Mouse (Mus musculus) testis, adult 2 months (tissue): ENCODE results near the gene Fbn1. TPM values are rescaled to one million over a fixed set of nuclear protein-coding genes. Genes with fewer than 3 reads are reported as not detected.

Source experiments
- H3K27ac ChIP-seq: fragments of 200-500 bp; 2 replicates; pipeline ENCODE4 v1.5.1; 2012; ENCODE audit warnings: low read depth, low read length; ENCODE audit not compliant: control insufficient read depth, insufficient read depth
- H3K27me3 ChIP-seq: fragments of 200-500 bp; 2 replicates; pipeline ENCODE4 v1.6.1; 2012; ENCODE audit warnings: mild to moderate bottlenecking, low read length, moderate library complexity; ENCODE audit not compliant: control insufficient read depth, insufficient read depth
- H3K36me3 ChIP-seq: fragments of 200-500 bp; 2 replicates; pipeline ENCODE4 v1.6.1; 2012; ENCODE audit warnings: mild to moderate bottlenecking, low read length; ENCODE audit not compliant: control insufficient read depth, insufficient read depth
- H3K4me1 ChIP-seq: fragments of 200-500 bp; 2 replicates; pipeline ENCODE4 v1.6.1; 2012; ENCODE audit warnings: low read length; ENCODE audit not compliant: control insufficient read depth, insufficient read depth
- H3K4me3 ChIP-seq: fragments of 200-500 bp; 2 replicates; pipeline ENCODE4 v1.5.1; 2012; ENCODE audit warnings: low read depth, mild to moderate bottlenecking, low read length, moderate library complexity, mixed read lengths; ENCODE audit not compliant: control insufficient read depth
- CTCF ChIP-seq: fragments of 200-500 bp; IDR thresholded peaks from 2 replicates; pipeline ENCODE4 v1.5.1; 2012; ENCODE audit warnings: low read depth, mild to moderate bottlenecking, inconsistent platforms, low read length, moderate library complexity; ENCODE audit not compliant: control insufficient read depth, insufficient read depth, insufficient replicate concordance
- POLR2A ChIP-seq: fragments of 200-500 bp; IDR thresholded peaks from 2 replicates; pipeline ENCODE4 v1.6.1; 2012; ENCODE audit warnings: low read depth, mild to moderate bottlenecking, inconsistent platforms, low read length, moderate library complexity; ENCODE audit not compliant: control insufficient read depth
- polyA plus RNA-seq: library from polyadenylated mRNA; depleted of rRNA; stranded (reverse); fragments of >200 nt; gene quantifications from 2 replicates; pipeline ENCODE4 v1.2.3, GENCODE M21; 2012

Gene Fbn1
- polyA plus RNA-seq, 1 experiment, result 1.1 TPM

- no peak overlapping the region for H3K27ac ChIP-seq
- no peaks in the 10 kb centered on the region for H3K4me1 ChIP-seq
- no peak overlapping the region for H3K4me3 ChIP-seq
- TF ChIP-seq CTCF (no peak), POLR2A (no peak)
- H3K27me3 ChIP-seq, result no peaks in the 10 kb centered on the region
- no peaks in the 10 kb centered on the region for H3K36me3 ChIP-seq
Observed at GRCm38 (mm10) chr2:125498216-125498615, 9.6 kb downstream of the Fbn1 start.

DNA sequence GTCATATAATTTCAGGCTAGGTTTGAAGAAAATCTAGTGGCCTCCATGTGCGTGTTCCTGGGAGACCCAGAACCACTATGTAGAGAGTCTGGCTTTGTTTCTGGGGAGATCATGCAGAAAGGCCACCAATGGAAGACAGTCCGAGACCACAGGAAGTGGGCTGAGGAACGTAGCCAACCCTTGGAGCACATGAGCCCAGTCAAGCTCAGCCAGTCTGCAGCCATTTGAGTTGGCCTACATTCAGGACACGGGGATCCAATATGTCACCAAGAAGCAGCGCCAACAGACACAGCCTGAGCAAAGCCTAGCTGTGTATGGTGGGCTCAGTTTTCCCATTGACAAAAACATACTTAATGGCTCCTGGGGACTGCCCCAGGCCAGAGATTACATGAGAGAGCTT is 11.1 kb downstream of the Fbn1 start:
- Histone ChIP-seq H3K36me3 (no peaks in the 10 kb centered on the region), H3K27ac (no peak overlapping the region), H3K27me3 (no peaks in the 10 kb centered on the region), H3K4me1 (no peaks in the 10 kb centered on the region), H3K4me3 (no peak overlapping the region)
- no peak for TF ChIP-seq CTCF
- no peak for TF ChIP-seq POLR2A

DNA sequence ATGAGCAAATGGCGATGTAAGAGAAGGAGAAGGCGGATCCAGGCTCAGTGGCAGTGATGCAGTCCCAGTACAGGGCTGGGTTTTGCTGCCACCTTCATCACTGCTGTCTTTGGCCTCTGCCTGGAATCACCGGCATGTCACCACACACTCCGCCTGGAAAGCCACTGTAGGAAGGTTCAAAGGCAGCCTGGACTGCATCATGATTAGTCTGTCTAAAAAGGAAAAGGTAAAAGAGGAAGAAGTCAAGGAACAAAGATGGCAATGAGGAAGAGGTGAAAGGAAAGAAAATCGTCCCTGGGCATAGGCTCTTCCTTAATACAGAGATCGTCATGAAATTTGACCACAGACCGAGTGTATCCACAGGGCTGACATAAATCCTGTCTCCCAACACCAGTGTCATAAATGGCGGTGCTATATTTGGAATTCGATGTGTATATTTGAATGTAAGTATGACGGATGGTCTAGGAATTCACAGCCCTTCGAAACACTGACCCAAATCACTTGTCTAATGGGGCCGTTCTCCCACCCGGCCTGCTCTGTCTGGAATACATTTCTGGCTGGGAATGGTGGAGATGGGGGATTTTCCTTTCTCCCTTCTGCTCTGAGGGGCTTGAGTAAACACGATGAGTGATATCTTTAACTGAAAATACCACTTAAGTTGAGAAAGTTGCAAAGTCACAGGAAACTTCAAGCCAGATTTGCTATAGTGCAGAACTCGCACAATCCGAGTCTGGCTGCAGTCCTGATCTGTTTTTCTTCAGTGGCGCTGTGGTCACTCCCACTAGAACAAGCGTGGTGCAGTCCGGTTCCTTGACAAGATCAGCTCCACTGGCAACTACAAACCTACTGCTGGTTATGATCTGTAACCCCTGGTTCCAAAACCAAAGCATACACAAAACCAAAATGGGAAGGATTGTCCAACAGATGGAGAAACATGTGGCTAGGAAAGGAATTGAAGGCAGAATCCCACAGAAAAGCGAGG is 12.7 kb downstream of the Fbn1 start:
- no peaks in the 10 kb centered on the region for H3K27me3 ChIP-seq
- H3K4me3 ChIP-seq, result no peak overlapping the region
- H3K4me1 ChIP-seq, result no peaks in the 10 kb centered on the region
- H3K27ac ChIP-seq, result no peak overlapping the region
- H3K36me3 ChIP-seq, result no peaks in the 10 kb centered on the region
- TF ChIP-seq POLR2A (no peak), CTCF (no peak)

DNA sequence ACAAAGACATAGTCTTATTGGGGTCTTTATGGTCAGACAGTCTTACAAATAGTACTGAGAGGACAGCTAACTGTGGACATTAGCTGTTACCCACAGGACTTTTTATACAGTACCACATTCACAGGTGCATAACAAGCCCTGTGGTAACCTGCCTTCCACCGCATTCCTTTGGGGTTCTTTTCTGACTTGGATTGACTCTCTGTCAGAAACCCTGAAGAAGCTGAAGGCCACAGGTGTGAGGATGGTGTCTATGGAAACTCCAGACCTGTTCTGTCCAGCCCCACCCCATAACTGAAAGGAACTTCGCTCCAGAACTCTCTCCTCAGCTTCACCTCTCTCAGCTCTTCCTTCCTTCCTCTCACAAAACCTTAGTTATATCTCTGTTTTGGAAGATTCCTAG is 13.5 kb downstream of the Fbn1 start:
- H3K27ac ChIP-seq, result no peak overlapping the region
- TF ChIP-seq POLR2A (no peak), CTCF (no peak)
- H3K36me3 ChIP-seq, result no peaks in the 10 kb centered on the region
- no peak overlapping the region for H3K4me3 ChIP-seq
- no peaks in the 10 kb centered on the region for H3K4me1 ChIP-seq
- H3K27me3 ChIP-seq, result no peaks in the 10 kb centered on the region

- no peak overlapping the region for H3K4me3 ChIP-seq
- TF ChIP-seq CTCF (no peak), POLR2A (no peak)
- H3K36me3 ChIP-seq, result no peaks in the 10 kb centered on the region
- H3K27me3 ChIP-seq, result no peaks in the 10 kb centered on the region
- H3K27ac ChIP-seq, result no peak overlapping the region
- no peaks in the 10 kb centered on the region for H3K4me1 ChIP-seq
Observed at GRCm38 (mm10) chr2:125492050-125492900, 15.5 kb downstream of the Fbn1 start.

- TF ChIP-seq CTCF (no peak), POLR2A (no peak)
- H3K4me1 ChIP-seq, result no peaks in the 10 kb centered on the region
- H3K4me3 ChIP-seq, result no peak overlapping the region
Observed at GRCm38 (mm10) chr2:125489979-125490378, 17.8 kb downstream of the Fbn1 start.

DNA sequence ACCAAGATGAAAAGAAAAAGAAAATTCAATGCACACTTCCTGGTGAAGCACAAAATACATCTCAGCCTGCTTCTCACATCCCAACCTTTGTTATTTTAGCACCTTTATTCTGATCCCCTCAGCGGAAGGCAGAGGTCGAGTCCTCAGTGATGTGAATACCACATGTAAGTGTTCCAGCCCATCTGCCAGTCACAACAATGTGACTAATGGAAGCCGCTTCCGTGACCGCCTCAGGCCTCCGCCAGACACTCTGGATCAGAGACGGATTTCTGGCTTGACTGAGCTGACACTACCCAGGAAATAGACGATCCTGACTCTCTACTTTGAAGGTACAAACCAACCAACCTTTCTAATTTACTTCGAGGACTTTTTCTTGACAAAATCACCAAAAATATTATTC is 22.9 kb downstream of the Fbn1 start:
- Histone ChIP-seq H3K27ac (no peak overlapping the region), H3K36me3 (no peaks in the 10 kb centered on the region), H3K27me3 (no peaks in the 10 kb centered on the region), H3K4me3 (no peak overlapping the region), H3K4me1 (peaks cover 4% of the 10 kb centered on the region)
- TF ChIP-seq CTCF (no peak), POLR2A (no peak)

More at GRCm38 (mm10) chr2:125489979-125490378, 17.8 kb downstream of the Fbn1 start:
- Histone ChIP-seq H3K36me3 (no peaks in the 10 kb centered on the region), H3K27ac (no peak overlapping the region), H3K27me3 (no peaks in the 10 kb centered on the region)
